Mouse (Mus musculus) leukemia stem cell, adult 10-12 weeks (primary cell): Measurements from ENCODE around the gene Hexdc. TPM values are rescaled to one million over a fixed set of nuclear protein-coding genes. Genes with fewer than 3 reads are reported as not detected.

Experiments used
- polyA plus RNA-seq: library from polyadenylated mRNA; stranded (reverse); fragments of >175 nt; gene quantifications from 2 replicates; pipeline ENCODE4 v1.2.3, GENCODE M21; 2012; ENCODE audit warnings: low replicate concordance

Gene Hexdc
- polyA plus RNA-seq: 7.4 and 12.8 TPM in 2 replicates

GRCm38 (mm10) chr11:121204161-121205006 is at the start of gene Hexdc, which contains the start of gene Ogfod3:
Gene Hexdc, plus strand, starts transcription at chr11:121204433.
Gene Ogfod3, minus strand, starts transcription at chr11:121204711.

GRCm38 (mm10) chr11:121159971-121160370 is 44.3 kb upstream of the Hexdc start, which contains the start of gene Uts2r:
Gene Uts2r, plus strand, starts transcription at chr11:121160271.

GRCm38 (mm10) chr11:121229018-121229439 is 24.8 kb downstream of the Hexdc start, which contains the start of gene Cybc1:
Gene Cybc1, minus strand, starts transcription at chr11:121229322.

GRCm38 (mm10) chr11:121236564-121237344 is 32.5 kb downstream of the Hexdc start, which contains the start of gene Narf:
Gene Narf, plus strand, starts transcription at chr11:121237253.

GRCm38 (mm10) chr11:121259160-121260100 is 55.2 kb downstream of the Hexdc start, which contains the start of gene Foxk2:
Gene Foxk2, plus strand, starts transcription at chr11:121259990.

Other genes with a start within 250 kb of the Hexdc start
- gene Csnk1d, start 213.1 kb upstream of the Hexdc start, polyA plus RNA-seq: 102 and 115 TPM in 2 replicates
- gene Cd7, start 165.0 kb upstream of the Hexdc start, polyA plus RNA-seq: 3.7 and 14.9 TPM in 2 replicates
- gene Sectm1b, start 140.9 kb upstream of the Hexdc start, polyA plus RNA-seq: not detected in 2 replicates
- gene Sectm1a, start 123.2 kb upstream of the Hexdc start, polyA plus RNA-seq: not detected in 2 replicates
- not detected in 2 replicates for gene Tex19.2, start 85.8 kb upstream of the Hexdc start, polyA plus RNA-seq
- gene Tex19.1, start 58.3 kb upstream of the Hexdc start, polyA plus RNA-seq: not detected in 2 replicates
- not detected in 2 replicates for gene Uts2r, start 44.2 kb upstream of the Hexdc start, polyA plus RNA-seq
- 4.3 and 9.0 TPM in 2 replicates for gene Ogfod3, start 278 bp downstream of the Hexdc start, polyA plus RNA-seq
- 10.0 and 19.4 TPM in 2 replicates for gene Cybc1, start 24.9 kb downstream of the Hexdc start, polyA plus RNA-seq
- gene Narf, start 32.8 kb downstream of the Hexdc start, polyA plus RNA-seq: 6.8 and 16.3 TPM in 2 replicates
- 39.0 and 51.3 TPM in 2 replicates for gene Foxk2, start 55.6 kb downstream of the Hexdc start, polyA plus RNA-seq
- 5.3 and 11.6 TPM in 2 replicates for gene Wdr45b, start 150.0 kb downstream of the Hexdc start, polyA plus RNA-seq
- not detected in 2 replicates for gene Rab40b, start 183.8 kb downstream of the Hexdc start, polyA plus RNA-seq
- 5.6 and 11.2 TPM in 2 replicates for gene Fn3krp, start 217.0 kb downstream of the Hexdc start, polyA plus RNA-seq
- 2.6 and 2.9 TPM in 2 replicates for gene Fn3k, start 230.5 kb downstream of the Hexdc start, polyA plus RNA-seq
- 2.5 and 2.9 TPM in 2 replicates for gene Tbcd, start 247.5 kb downstream of the Hexdc start, polyA plus RNA-seq